Mouse (Mus musculus) forebrain, embryonic 15.5 days (tissue): Measurements from ENCODE around the gene Cers3. TPM values are rescaled to one million over a fixed set of nuclear protein-coding genes. Genes with fewer than 3 reads are reported as not detected.

Experiments used
- ATAC-seq: fragments of 200-750 bp; cut with Nextera tagmentation; replicated peaks from 2 replicates; pipeline ENCODE4 v1.8.0; 2017; ENCODE audit warnings: mild to moderate bottlenecking, moderate TSS enrichment, moderate library complexity
- H3K27ac ChIP-seq: fragments of 300-500 bp; sonication (generic); replicated peaks from 2 replicates; pipeline ENCODE4 v1.5.1; 2015; ENCODE audit warnings: mild to moderate bottlenecking, inconsistent platforms
- H3K27me3 ChIP-seq: fragments of 300-500 bp; sonication (generic); 2 replicates; pipeline ENCODE4 v1.6.1; 2015; ENCODE audit warnings: inconsistent platforms
- H3K36me3 ChIP-seq: fragments of 300-500 bp; sonication (generic); 2 replicates; pipeline ENCODE4 v1.6.1; 2015; ENCODE audit warnings: mild to moderate bottlenecking, inconsistent platforms
- H3K4me1 ChIP-seq: fragments of 300-500 bp; sonication (generic); 2 replicates; pipeline ENCODE4 v1.6.1; 2015; ENCODE audit warnings: inconsistent platforms
- H3K4me2 ChIP-seq: fragments of 300-500 bp; sonication (generic); replicated peaks from 2 replicates; pipeline ENCODE4 v1.6.1; 2015; ENCODE audit warnings: mild to moderate bottlenecking, inconsistent platforms
- H3K4me3 ChIP-seq: fragments of 300-500 bp; sonication (generic); 2 replicates; pipeline ENCODE4 v1.5.1; 2015; ENCODE audit warnings: mild to moderate bottlenecking, inconsistent platforms
- H3K9ac ChIP-seq: fragments of 300-500 bp; sonication (generic); replicated peaks from 2 replicates; pipeline ENCODE4 v1.6.1; 2015; ENCODE audit warnings: mild to moderate bottlenecking, inconsistent platforms
- H3K9me3 ChIP-seq: fragments of 300-500 bp; sonication (generic); 2 replicates; pipeline ENCODE4 v1.6.1; 2016; ENCODE audit warnings: inconsistent platforms
- WGBS: fragments of 180-500 bp; shearing (Covaris S2); methylation state at CpG from one replicate; pipeline ENCODE4 v1.1.7; 2015; ENCODE audit warnings: mixed read lengths; 5-methylcytosine and 5-hydroxymethylcytosine counted together
- polyA plus RNA-seq: library from polyadenylated mRNA; unstranded; fragments of >200 nt; fragmentation: Nextera tagmentation; extraction: Ambion mirVana; gene quantifications from 2 replicates; pipeline ENCODE4 v1.2.1, GENCODE M21; 2015

The Cers3 gene
- polyA plus RNA-seq, 1 experiment from 2014 or later: 0.70 TPM

DNA sequence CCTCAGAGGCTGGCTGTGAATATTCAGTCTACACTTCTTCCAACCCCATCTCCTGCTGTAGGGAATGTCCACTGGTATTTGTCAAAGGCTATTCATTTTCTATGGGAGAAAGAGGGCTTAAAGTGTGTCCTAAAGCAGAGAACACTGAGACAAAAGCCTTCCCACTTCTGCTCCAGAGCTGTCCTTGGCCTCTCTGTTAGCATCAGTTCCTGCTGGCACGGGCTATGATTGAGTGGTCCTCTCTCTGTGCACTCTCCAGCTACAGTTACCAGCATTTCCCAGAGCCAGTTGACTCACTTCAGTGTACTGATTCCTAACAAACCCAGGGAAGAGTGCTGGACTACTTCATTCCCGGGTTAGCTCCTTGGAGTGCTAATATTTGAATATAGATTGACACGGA is 43.2 kb downstream of the Cers3 start:
- no peak for ATAC-seq
- H3K27ac ChIP-seq: 0 out of 2 replicates have a peak overlapping the region, but pooled peaks have one; percentile 23
- no peak overlapping the region for H3K4me2 ChIP-seq
- no peak overlapping the region for H3K4me3 ChIP-seq
- peaks cover 5% of the 10 kb centered on the region; the same call in 1 of the 2 replicates for H3K4me1 ChIP-seq
- H3K36me3 ChIP-seq: no peaks in the 10 kb centered on the region
- H3K27me3 ChIP-seq: no peaks in the 10 kb centered on the region
- 72% methylated on average over 3 of the region's 3 CpGs for WGBS
- no peaks in the 10 kb centered on the region for H3K9me3 ChIP-seq
- no peak overlapping the region for H3K9ac ChIP-seq

- Histone ChIP-seq H3K4me2 (no peak overlapping the region), H3K9ac (no peak overlapping the region), H3K36me3 (no peaks in the 10 kb centered on the region), H3K9me3 (no peaks in the 10 kb centered on the region), H3K27me3 (no peaks in the 10 kb centered on the region), H3K4me3 (no peak overlapping the region), H3K27ac (no peak overlapping the region), H3K4me1 (peaks cover 5% of the 10 kb centered on the region; the same call in 1 of the 2 replicates)
- ATAC-seq: no peak
- WGBS: 82% methylated on average over 2 of the region's 2 CpGs
Observed at GRCm38 (mm10) chr7:66787816-66788215, 44.5 kb downstream of the Cers3 start.

- H3K4me1 ChIP-seq: peaks cover 5% of the 10 kb centered on the region; the same call in 1 of the 2 replicates
- WGBS: 33% methylated on average over 8 of the region's 8 CpGs
- no peak overlapping the region for H3K4me3 ChIP-seq
- no peak overlapping the region for H3K27ac ChIP-seq
- ATAC-seq: no peak
- H3K4me2 ChIP-seq: no peak overlapping the region
- H3K9me3 ChIP-seq: no peaks in the 10 kb centered on the region
- no peaks in the 10 kb centered on the region for H3K36me3 ChIP-seq
- no peaks in the 10 kb centered on the region for H3K27me3 ChIP-seq
- no peak overlapping the region for H3K9ac ChIP-seq
Observed at GRCm38 (mm10) chr7:66789860-66790748, 46.8 kb downstream of the Cers3 start.

- no peaks in the 10 kb centered on the region for H3K9me3 ChIP-seq
- no peak for ATAC-seq
- H3K27ac ChIP-seq: no peak overlapping the region
- H3K4me1 ChIP-seq: peaks cover 3% of the 10 kb centered on the region; the same call in 1 of the 2 replicates
- H3K36me3 ChIP-seq: no peaks in the 10 kb centered on the region
- 98% methylated on average over 3 of the region's 3 CpGs for WGBS
- H3K27me3 ChIP-seq: no peaks in the 10 kb centered on the region
- no peak overlapping the region for H3K9ac ChIP-seq
- no peak overlapping the region for H3K4me3 ChIP-seq
- H3K4me2 ChIP-seq: no peak overlapping the region
Observed at GRCm38 (mm10) chr7:66791022-66791421, 47.7 kb downstream of the Cers3 start.

DNA sequence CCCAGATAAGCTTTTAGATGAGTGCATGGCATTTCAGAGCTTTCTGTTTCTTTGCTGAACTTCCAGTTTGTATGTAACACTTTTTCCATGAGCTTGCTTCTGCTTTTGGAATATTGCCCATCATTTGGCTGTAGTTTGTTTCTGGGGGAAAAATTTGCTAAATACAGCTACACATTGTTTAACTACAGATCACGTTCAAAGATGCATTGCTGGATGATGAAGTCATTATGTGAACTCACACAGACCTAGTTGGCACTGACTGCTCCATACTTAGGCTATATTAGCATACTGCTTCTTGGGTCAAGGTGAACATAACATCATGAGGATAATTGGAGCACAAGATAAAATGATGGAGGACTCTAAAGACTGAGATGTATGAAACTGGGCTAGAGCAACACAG is 53.6 kb downstream of the Cers3 start:
- no peak overlapping the region for H3K4me2 ChIP-seq
- no peaks in the 10 kb centered on the region for H3K27me3 ChIP-seq
- no peak overlapping the region for H3K27ac ChIP-seq
- no peak overlapping the region for H3K9ac ChIP-seq
- no peak for ATAC-seq
- no peak overlapping the region for H3K4me3 ChIP-seq
- no peaks in the 10 kb centered on the region for H3K36me3 ChIP-seq
- H3K4me1 ChIP-seq: 0 out of 2 replicates have a peak, but pooled peaks cover 2% of the 10 kb centered on the region
- no peaks in the 10 kb centered on the region for H3K9me3 ChIP-seq
- WGBS: 31% methylated on average over 1 of the region's 1 CpGs

GRCm38 (mm10) chr7:66797345-66797744 is 54.0 kb downstream of the Cers3 start:
- Histone ChIP-seq H3K4me2 (no peak overlapping the region), H3K4me3 (no peak overlapping the region), H3K9ac (no peak overlapping the region), H3K9me3 (no peaks in the 10 kb centered on the region), H3K36me3 (no peaks in the 10 kb centered on the region), H3K27ac (no peak overlapping the region), H3K27me3 (no peaks in the 10 kb centered on the region), H3K4me1 (peaks cover 5% of the 10 kb centered on the region; the same call in 1 of the 2 replicates)
- WGBS: 91% methylated on average over 1 of the region's 1 CpGs
- ATAC-seq: no peak

GRCm38 (mm10) chr7:66798826-66799225 is 55.5 kb downstream of the Cers3 start:
- 56% methylated on average over 5 of the region's 5 CpGs for WGBS
- H3K27me3 ChIP-seq: no peaks in the 10 kb centered on the region
- no peak overlapping the region for H3K4me3 ChIP-seq
- H3K36me3 ChIP-seq: no peaks in the 10 kb centered on the region
- H3K4me1 ChIP-seq: peaks cover 5% of the 10 kb centered on the region; the same call in 1 of the 2 replicates
- ATAC-seq: no peak
- H3K4me2 ChIP-seq: no peak overlapping the region
- H3K9me3 ChIP-seq: no peaks in the 10 kb centered on the region
- no peak overlapping the region for H3K27ac ChIP-seq
- no peak overlapping the region for H3K9ac ChIP-seq

DNA sequence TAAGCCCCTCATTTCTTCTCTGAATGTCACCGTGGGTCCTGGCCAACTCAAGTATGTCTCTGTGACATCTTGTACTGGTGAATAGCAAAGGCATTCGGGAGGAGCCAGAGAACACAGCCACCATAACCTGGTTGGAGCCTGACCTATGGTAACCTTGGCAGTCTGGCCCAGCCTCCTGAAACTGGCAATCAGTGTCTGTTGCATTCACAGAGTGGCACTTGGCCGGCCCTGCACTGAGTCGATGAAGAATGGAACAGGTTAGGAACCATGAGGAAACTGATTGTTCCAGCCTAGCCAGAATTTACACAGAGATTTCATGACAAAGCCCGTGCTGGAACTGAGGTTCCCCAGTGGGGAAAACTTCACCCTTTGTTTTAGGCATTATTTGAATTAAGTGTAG is 57.5 kb downstream of the Cers3 start:
- H3K27ac ChIP-seq: no peak overlapping the region
- 70% methylated on average over 5 of the region's 5 CpGs for WGBS
- H3K4me3 ChIP-seq: no peak overlapping the region
- no peak overlapping the region for H3K4me2 ChIP-seq
- no peaks in the 10 kb centered on the region for H3K9me3 ChIP-seq
- no peak for ATAC-seq
- H3K36me3 ChIP-seq: no peaks in the 10 kb centered on the region
- H3K9ac ChIP-seq: no peak overlapping the region
- no peaks in the 10 kb centered on the region for H3K27me3 ChIP-seq
- peaks cover 5% of the 10 kb centered on the region; the same call in 1 of the 2 replicates for H3K4me1 ChIP-seq

DNA sequence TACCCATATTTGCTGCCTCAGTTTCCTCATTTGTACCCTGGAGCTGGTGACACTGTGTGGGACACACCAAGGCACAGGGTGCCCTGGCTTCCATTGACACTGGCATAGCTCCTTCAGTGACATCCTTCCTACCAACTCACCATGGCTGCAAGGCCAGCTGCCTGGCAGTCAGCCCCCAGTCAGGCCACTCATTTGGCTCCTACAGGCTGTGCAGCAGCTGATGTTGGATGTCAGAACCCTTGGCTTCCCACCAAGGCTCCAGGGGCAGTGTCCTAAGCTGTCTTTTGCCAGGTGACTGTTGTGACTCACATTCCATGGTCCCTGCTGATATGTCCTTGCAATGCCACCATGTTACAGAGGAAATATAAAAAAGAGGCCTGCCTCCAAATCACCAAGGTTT is 58.5 kb downstream of the Cers3 start:
- Histone ChIP-seq H3K27me3 (no peaks in the 10 kb centered on the region), H3K9ac (no peak overlapping the region), H3K4me1 (peaks cover 4% of the 10 kb centered on the region; the same call in 1 of the 2 replicates), H3K36me3 (no peaks in the 10 kb centered on the region), H3K4me2 (no peak overlapping the region), H3K9me3 (no peaks in the 10 kb centered on the region), H3K4me3 (no peak overlapping the region), H3K27ac (no peak overlapping the region)
- no peak for ATAC-seq

DNA sequence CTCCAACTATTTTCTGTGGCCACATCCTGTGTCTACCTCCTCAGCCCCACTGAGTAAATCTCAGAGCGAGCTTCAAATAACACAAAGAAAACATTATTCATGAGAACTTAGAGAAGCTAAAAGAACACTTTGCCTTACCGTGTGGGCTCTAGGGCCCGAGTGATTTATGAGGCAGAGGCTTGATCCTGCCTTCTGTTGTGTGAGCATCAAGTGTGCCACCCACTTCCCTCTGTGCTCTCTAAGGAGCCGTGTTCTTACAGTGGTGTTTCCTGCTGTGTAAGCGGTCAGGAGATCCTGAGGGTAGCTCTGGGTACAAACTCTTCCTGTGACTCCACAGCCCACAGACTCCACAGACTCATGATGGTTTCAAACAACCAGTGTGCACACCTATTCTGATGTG is 60.5 kb downstream of the Cers3 start:
- H3K27ac ChIP-seq: no peak overlapping the region
- H3K4me1 ChIP-seq: peaks cover 4% of the 10 kb centered on the region; the same call in 1 of the 2 replicates
- no peak for ATAC-seq
- H3K27me3 ChIP-seq: no peaks in the 10 kb centered on the region
- no peak overlapping the region for H3K4me2 ChIP-seq
- no peaks in the 10 kb centered on the region for H3K9me3 ChIP-seq
- WGBS: 41% methylated on average over 5 of the region's 5 CpGs
- no peak overlapping the region for H3K4me3 ChIP-seq
- no peaks in the 10 kb centered on the region for H3K36me3 ChIP-seq
- H3K9ac ChIP-seq: no peak overlapping the region

DNA sequence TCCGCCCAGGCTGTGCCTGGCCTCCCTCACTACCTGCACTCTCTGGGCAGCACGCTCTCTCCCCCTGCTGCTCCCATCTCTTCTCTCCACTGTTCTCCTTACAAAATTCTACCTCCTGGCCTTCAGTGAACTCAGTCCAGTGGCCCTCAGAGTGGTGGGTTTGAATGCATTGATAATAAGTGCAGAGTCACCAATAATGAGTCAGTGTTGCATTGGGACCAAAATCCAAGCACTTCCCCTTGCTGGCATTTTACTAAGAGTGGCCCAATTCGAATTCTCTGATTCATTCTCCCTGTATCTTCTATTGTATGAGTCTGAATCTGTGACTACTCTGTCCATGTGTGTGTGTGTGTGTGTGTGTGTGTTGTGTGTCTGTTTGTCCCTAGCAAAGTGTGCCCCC is 63.5 kb downstream of the Cers3 start:
- no peaks in the 10 kb centered on the region for H3K27me3 ChIP-seq
- no peaks in the 10 kb centered on the region for H3K36me3 ChIP-seq
- H3K4me1 ChIP-seq: peaks cover 4% of the 10 kb centered on the region; the same call in 1 of the 2 replicates
- H3K4me2 ChIP-seq: no peak overlapping the region
- no peak overlapping the region for H3K4me3 ChIP-seq
- H3K27ac ChIP-seq: no peak overlapping the region
- 72% methylated on average over 3 of the region's 3 CpGs for WGBS
- H3K9ac ChIP-seq: no peak overlapping the region
- no peaks in the 10 kb centered on the region for H3K9me3 ChIP-seq
- no peak for ATAC-seq

DNA sequence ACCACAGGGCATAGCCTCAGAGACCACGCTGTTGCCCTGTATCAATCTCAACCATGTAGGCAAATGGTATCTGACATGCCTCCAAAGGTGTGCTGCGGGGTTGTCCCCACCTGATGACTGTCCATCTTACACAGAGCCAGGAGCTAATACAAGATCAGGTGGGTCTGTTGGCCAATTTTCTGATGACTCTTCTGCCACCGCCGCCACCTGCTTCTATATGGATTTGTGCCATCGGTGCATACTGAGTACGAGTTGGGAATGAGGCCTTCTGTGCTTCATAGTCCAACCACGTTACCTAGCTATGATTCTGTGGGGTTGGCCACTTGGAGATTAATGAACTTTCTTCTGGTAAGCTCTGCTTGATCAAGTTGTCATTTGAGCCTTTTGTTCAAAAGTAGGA is 67.1 kb downstream of the Cers3 start:
- ATAC-seq: no peak
- H3K27ac ChIP-seq: no peak overlapping the region
- no peaks in the 10 kb centered on the region for H3K4me1 ChIP-seq
- H3K9ac ChIP-seq: no peak overlapping the region
- H3K27me3 ChIP-seq: no peaks in the 10 kb centered on the region
- H3K36me3 ChIP-seq: no peaks in the 10 kb centered on the region
- no peaks in the 10 kb centered on the region for H3K9me3 ChIP-seq
- H3K4me2 ChIP-seq: no peak overlapping the region
- WGBS: 94% methylated on average over 7 of the region's 7 CpGs
- no peak overlapping the region for H3K4me3 ChIP-seq
